Mouse (Mus musculus): ENCODE measurements around the gene M1ap.

DNA sequence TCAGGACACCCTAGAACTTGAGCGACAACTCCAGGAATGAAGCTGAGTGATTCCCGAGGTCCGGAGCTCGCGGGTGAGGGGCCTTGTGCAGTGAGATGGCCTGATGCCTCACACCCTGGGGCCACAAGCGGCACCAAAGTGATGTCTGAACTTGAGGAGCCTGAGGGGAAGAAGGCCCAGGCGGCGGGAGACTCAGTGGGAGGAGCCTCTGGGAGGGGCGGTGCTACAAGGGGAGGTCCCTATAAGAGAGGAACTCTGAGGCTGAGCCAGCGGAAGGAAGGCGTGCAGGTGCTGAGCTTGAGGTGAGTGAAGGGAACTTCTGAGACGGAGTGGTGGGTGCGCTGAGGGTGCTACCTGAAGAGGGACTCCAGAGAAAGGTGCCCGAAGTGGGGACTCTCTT is at the start of gene M1ap:
- TF ChIP-seq MAFK (IDR thresholded peaks at IDR 0.05; ENCODE audit: insufficient read depth, low read depth, low read length), result no peak
- TF ChIP-seq ZC3H11A (IDR thresholded peaks at IDR 0.05; ENCODE audit: borderline replicate concordance, low read depth, low read length), result no peak

Data from ES-E14 (cell line).